Mouse (Mus musculus): ENCODE data around the gene Poll. TPM values are rescaled to one million over a fixed set of nuclear protein-coding genes. Genes with fewer than 3 reads are reported as not detected.
"Not testable (repeated sequence)": the region's sequence is repeated elsewhere in the genome, so short reads cannot be mapped to it uniquely, and the experiment has no call there.

The Poll gene
- polyA plus RNA-seq, 1 experiment, result 11.6 TPM

GRCm38 (mm10) chr19:45567367-45567766 lies 7.0 kb upstream of the Poll start:
- Histone ChIP-seq H3K4me3 (no peak overlapping the region), H3ac (ENCODE audit: control insufficient read depth, insufficient read length) (no peak overlapping the region), H3K36me3 (ENCODE audit: control insufficient read depth, insufficient read depth) (peaks cover 3% of the 10 kb centered on the region), H3K4me2 (ENCODE audit: low read depth) (no peak overlapping the region), H3K79me2 (ENCODE audit: control insufficient read depth, insufficient read depth) (no peaks in the 10 kb centered on the region), H3K27me3 (ENCODE audit: control insufficient read depth, insufficient read depth, insufficient read length) (no peaks in the 10 kb centered on the region)
- TF ChIP-seq MAX (IDR thresholded peaks at IDR 0.05; ENCODE audit: low read depth), result no peak
- TF ChIP-seq POLR2AphosphoS2 (IDR thresholded peaks at IDR 0.05; ENCODE audit: insufficient read length, low read depth), result no peak

- Histone ChIP-seq H3K4me2 (ENCODE audit: low read depth) (no peak overlapping the region), H3ac (ENCODE audit: control insufficient read depth, insufficient read length) (no peak overlapping the region), H3K79me2 (ENCODE audit: control insufficient read depth, insufficient read depth) (no peaks in the 10 kb centered on the region), H3K36me3 (ENCODE audit: control insufficient read depth, insufficient read depth) (no peaks in the 10 kb centered on the region), H3K27me3 (ENCODE audit: control insufficient read depth, insufficient read depth, insufficient read length) (no peaks in the 10 kb centered on the region), H3K4me3 (no peak overlapping the region)
- TF ChIP-seq CEBPB (IDR thresholded peaks at IDR 0.05; ENCODE audit: insufficient read depth, poor library complexity, severe bottlenecking) (no peak), POLR2AphosphoS2 (IDR thresholded peaks at IDR 0.05; ENCODE audit: insufficient read length, low read depth) (no peak)
These were observed 5.8 kb upstream of the Poll start for GRCm38 (mm10) chr19:45565925-45566715.

- H3K27me3 ChIP-seq (ENCODE audit: control insufficient read depth, insufficient read depth, insufficient read length), result no peaks in the 10 kb centered on the region
- H3K4me3 ChIP-seq, result no peak overlapping the region
- TF ChIP-seq E2F4 (IDR thresholded peaks at IDR 0.05; ENCODE audit: insufficient read depth) (no peak), REST (IDR thresholded peaks at IDR 0.05; ENCODE audit: insufficient read depth, insufficient read length) (no peak), TCF3 (IDR thresholded peaks at IDR 0.05; ENCODE audit: insufficient read length, low read depth) (no peak), MAX (IDR thresholded peaks at IDR 0.05; ENCODE audit: low read depth) (no peak)
- H3K79me2 ChIP-seq (ENCODE audit: control insufficient read depth, insufficient read depth), result no peaks in the 10 kb centered on the region
- H3K36me3 ChIP-seq (ENCODE audit: control insufficient read depth, insufficient read depth), result no peaks in the 10 kb centered on the region
- H3K4me2 ChIP-seq (ENCODE audit: low read depth), result no peak overlapping the region
- H3ac ChIP-seq (ENCODE audit: control insufficient read depth, insufficient read length), result no peak overlapping the region
These were observed 6.2 kb downstream of the Poll start for GRCm38 (mm10) chr19:45554136-45554535.

- Histone ChIP-seq H3K4me2 (ENCODE audit: low read depth) (no peak overlapping the region), H3ac (ENCODE audit: control insufficient read depth, insufficient read length) (no peak overlapping the region), H3K4me3 (no peak overlapping the region), H3K79me2 (ENCODE audit: control insufficient read depth, insufficient read depth) (no peaks in the 10 kb centered on the region), H3K36me3 (ENCODE audit: control insufficient read depth, insufficient read depth) (no peaks in the 10 kb centered on the region), H3K27me3 (ENCODE audit: control insufficient read depth, insufficient read depth, insufficient read length) (no peaks in the 10 kb centered on the region)
- TF ChIP-seq POLR2AphosphoS2 (IDR thresholded peaks at IDR 0.05; ENCODE audit: insufficient read length, low read depth) (no peak), TCF12 (IDR thresholded peaks at IDR 0.05; ENCODE audit: insufficient read depth, poor library complexity, severe bottlenecking) (no peak), MAX (IDR thresholded peaks at IDR 0.05; ENCODE audit: low read depth) (no peak), REST (IDR thresholded peaks at IDR 0.05; ENCODE audit: insufficient read depth, insufficient read length) (no peak), USF1 (IDR thresholded peaks at IDR 0.05; ENCODE audit: low read depth) (no peak)
These were observed 8.1 kb downstream of the Poll start for GRCm38 (mm10) chr19:45552187-45552586.

- TF ChIP-seq MAX (IDR thresholded peaks at IDR 0.05; ENCODE audit: low read depth) (no peak), MYOG (IDR thresholded peaks at IDR 0.05; ENCODE audit: control insufficient read depth in 1 of 3, insufficient read depth in 1 of 3, insufficient read length in 2 of 3, low read depth in 2 of 3) (peak in 1 of 3 experiments; percentile 24)
These were observed 10.4 kb downstream of the Poll start for GRCm38 (mm10) chr19:45549948-45550347.

GRCm38 (mm10) chr19:45549128-45549915 lies 11.0 kb downstream of the Poll start:
- Histone ChIP-seq H3K36me3 (ENCODE audit: control insufficient read depth, insufficient read depth) (no peaks in the 10 kb centered on the region), H3K4me3 (no peak overlapping the region), H3K79me2 (ENCODE audit: control insufficient read depth, insufficient read depth) (no peaks in the 10 kb centered on the region), H3K27me3 (ENCODE audit: control insufficient read depth, insufficient read depth, insufficient read length) (no peaks in the 10 kb centered on the region), H3ac (ENCODE audit: control insufficient read depth, insufficient read length) (no peak overlapping the region), H3K4me2 (ENCODE audit: low read depth) (no peak overlapping the region)
- TF ChIP-seq E2F4 (IDR thresholded peaks at IDR 0.05; ENCODE audit: insufficient read depth) (no peak), POLR2AphosphoS2 (IDR thresholded peaks at IDR 0.05; ENCODE audit: insufficient read length, low read depth) (no peak), MAX (IDR thresholded peaks at IDR 0.05; ENCODE audit: low read depth) (no peak), MYOG (IDR thresholded peaks at IDR 0.05; ENCODE audit: control insufficient read depth in 1 of 3, insufficient read depth in 1 of 3, insufficient read length in 2 of 3, low read depth in 2 of 3) (no peak), REST (IDR thresholded peaks at IDR 0.05; ENCODE audit: insufficient read depth, insufficient read length) (no peak), TCF12 (IDR thresholded peaks at IDR 0.05; ENCODE audit: insufficient read depth, poor library complexity, severe bottlenecking) (no peak), SRF (IDR thresholded peaks at IDR 0.05; ENCODE audit: control insufficient read depth, insufficient read length, low read depth) (no peak), CEBPB (IDR thresholded peaks at IDR 0.05; ENCODE audit: insufficient read depth, poor library complexity, severe bottlenecking) (no peak), TCF3 (IDR thresholded peaks at IDR 0.05; ENCODE audit: insufficient read length, low read depth) (no peak), POLR2A (IDR thresholded peaks at IDR 0.05; ENCODE audit: insufficient read length, low read depth) (no peak), USF1 (IDR thresholded peaks at IDR 0.05; ENCODE audit: low read depth) (no peak)

More at GRCm38 (mm10) chr19:45549948-45550347, 10.4 kb downstream of the Poll start:
- no peaks in the 10 kb centered on the region for H3K36me3 ChIP-seq (ENCODE audit: control insufficient read depth, insufficient read depth)
- H3ac ChIP-seq (ENCODE audit: control insufficient read depth, insufficient read length), result no peak overlapping the region
- H3K79me2 ChIP-seq (ENCODE audit: control insufficient read depth, insufficient read depth), result no peaks in the 10 kb centered on the region
- H3K4me2 ChIP-seq (ENCODE audit: low read depth), result no peak overlapping the region
- H3K27me3 ChIP-seq (ENCODE audit: control insufficient read depth, insufficient read depth, insufficient read length), result no peaks in the 10 kb centered on the region
- no peak overlapping the region for H3K4me3 ChIP-seq

- not testable (repeated sequence) for H3K27me3 ChIP-seq (ENCODE audit: control insufficient read depth, insufficient read depth, insufficient read length); H3K36me3 ChIP-seq (ENCODE audit: control insufficient read depth, insufficient read depth); H3ac ChIP-seq (ENCODE audit: control insufficient read depth, insufficient read length); H3K4me2 ChIP-seq (ENCODE audit: low read depth); H3K79me2 ChIP-seq (ENCODE audit: control insufficient read depth, insufficient read depth); H3K4me3 ChIP-seq
These were observed 12.1 kb downstream of the Poll start for GRCm38 (mm10) chr19:45548196-45548595.
